Mouse (Mus musculus) right cerebral cortex, postnatal 4 days (tissue): Measurements from ENCODE around the gene Pigo.

Experiments
- DNase-seq: peaks from one replicate; pipeline ENCODE4 v3.0.0-alpha.2; 2022

Pigo gene

DNA sequence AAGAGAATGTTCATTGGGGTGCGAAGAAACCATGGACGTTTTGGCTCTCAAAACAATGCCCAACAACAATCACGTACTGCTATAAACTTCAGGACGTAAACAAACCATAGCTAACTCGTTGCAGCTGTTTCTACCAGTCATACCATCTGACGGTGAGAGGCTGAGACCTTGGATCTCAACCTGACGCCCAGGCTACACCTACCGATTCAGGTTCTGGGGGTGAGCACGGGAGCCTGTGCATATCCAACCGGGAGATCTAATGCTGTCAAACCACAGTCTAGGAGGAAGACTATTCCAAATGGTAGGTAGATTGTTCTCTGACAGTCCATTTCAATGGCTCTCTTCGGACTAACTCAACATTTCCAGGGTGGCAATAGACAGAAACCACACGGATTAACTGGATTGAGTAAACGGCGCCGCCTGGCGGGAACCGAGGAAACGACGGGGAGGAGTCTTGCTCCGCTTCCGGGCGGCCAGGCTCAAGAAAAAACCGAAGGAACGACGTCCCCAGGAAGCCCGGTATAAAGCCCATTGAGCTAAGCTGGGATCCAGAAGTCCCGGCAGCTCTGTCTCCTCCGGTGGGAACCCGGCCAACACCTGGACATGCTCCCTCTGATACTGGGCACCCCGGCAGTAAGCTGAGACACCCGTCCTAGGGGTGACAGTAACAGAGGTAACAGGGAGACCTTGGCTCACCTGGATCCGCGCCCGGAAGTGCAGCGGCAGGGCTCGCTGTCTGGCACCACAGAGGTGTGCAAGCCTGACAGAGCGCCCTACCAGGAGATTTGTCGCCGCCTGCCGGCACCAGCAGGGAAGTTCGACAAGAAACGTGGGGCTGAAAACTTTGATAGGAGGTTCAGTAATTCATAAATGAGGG, at the start of gene Pigo:
Pigo (minus strand) TSS at position 736 of the 877 bp plus-strand sequence.
- DNase-seq = peak; percentile 98

DNA sequence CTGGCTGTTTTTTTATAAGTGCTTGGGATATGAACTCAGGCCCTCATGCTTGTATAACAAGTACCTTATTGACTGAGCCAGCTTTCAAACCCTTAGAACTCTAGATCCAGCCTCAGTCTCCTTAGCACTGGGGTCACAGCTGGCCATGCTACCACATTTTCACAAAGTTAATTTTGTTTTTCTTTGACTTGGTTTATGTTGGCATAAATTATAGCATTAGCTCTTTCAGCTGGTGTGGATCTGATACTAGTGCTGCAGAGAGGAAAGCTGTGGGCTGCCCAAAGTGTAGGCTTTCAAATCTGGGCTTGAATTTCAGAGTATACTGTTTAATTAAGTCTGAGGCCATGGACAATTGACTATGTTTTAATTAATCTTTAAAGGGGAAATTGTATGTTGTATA, 49.3 kb upstream of the Pigo start:
- DNase-seq = no peak

DNA sequence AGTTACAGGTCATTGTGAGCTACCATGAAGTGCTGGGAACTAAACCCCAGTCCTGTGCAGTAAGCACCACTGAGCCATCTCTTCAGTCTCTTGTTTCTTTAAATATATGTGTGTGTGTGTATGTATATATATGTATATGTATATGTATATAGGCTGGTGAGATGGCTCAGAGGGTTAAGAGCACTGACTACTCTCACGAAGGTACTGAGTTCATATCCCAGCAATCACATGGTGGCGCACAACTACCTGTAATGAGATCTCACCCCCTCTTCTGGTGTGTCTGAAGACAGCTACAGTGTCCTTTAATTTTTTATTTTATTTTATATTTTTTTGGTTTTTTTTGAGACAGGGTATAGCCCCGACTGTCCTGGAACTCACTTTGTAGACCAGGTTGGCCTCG, 39.9 kb upstream of the Pigo start:
- DNase-seq = no peak

DNA sequence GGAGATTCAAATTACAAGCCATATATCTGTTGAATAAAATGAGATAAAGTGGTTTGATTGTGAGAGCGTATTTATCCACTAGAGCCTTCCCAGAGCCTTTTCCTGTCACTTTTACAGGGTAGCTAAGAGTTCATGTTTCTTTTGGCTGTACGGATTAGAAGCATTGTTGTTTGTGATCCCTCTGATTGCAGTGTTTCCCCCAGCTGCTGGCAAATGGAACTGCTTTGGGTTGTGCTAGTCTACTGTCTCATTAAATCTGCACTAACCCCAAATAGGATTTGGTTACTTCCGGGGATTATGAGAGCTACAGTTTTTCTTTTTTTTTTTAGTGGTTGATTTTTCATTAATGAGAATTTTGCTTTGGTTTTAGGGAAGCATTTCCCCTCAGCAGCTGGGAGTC, 34.7 kb upstream of the Pigo start:
- no peak for DNase-seq

DNA sequence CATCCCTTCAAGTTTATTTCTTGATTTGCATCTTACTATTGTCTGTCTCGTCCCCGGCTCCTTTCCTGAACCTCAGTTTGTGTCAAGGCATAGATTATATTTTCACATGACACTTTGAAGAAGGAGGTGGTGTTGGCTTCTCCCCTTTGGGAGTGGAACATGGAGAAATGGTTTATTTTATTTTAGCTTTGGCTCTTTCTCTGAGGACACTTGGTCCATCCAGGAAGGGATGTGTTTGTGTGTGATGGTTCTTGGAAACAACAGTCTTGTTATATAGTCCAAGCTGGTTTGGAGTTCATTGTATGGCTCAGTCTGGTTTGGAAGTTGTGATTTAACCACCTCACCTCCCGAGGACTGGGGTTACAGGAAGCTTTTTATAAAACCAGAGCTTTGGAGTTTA, 34.1 kb upstream of the Pigo start:
- no peak for DNase-seq

DNA sequence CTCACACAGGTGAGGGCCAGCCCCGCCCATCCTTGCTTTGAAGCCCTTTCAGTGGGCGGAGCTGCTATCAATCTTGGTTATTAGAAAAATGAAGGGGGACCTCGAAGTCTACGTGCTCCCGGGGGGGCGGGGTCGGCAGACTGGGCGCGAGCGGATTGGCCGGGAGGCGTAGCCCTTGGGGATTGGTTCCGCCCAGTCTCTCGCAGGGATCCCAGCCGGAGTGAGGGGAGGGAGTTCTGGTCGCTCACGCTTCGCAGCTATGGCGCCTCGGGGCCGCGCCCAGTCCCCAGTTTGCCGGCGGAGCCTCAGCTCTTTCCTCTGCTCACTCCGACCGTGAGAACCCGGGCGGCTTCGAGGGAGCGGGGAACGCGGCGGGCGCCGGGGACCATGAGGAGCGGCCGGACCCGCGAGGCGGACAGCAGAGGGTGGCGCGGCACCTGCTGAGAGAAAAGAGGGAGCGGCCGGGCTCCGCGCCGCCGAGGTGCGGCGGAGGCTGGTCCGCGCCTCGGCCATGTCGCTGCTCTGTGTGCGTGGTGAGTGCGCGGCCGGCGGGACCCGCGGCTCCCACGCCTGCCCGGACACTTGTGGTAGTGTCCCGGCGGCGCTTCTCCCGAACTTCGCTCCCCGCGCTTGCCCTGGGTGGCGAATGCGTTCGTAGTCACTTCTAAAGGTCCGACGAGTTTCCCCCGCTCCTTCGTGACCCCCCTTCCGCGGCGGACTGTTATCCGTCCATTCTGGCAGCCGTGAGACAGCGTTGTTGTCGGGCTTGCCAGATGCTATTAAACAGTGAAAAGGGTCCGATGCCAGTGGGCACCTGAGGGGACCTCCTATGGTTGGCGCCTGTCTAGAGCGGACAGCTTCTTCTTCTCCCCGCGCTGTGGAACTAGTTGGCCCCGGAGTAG, 33.4 kb upstream of the Pigo start, which contains the start of gene Unc13b:
Unc13b (plus strand) TSS at position 201 of the 902 bp plus-strand sequence.
- DNase-seq = peak; percentile 93

DNA sequence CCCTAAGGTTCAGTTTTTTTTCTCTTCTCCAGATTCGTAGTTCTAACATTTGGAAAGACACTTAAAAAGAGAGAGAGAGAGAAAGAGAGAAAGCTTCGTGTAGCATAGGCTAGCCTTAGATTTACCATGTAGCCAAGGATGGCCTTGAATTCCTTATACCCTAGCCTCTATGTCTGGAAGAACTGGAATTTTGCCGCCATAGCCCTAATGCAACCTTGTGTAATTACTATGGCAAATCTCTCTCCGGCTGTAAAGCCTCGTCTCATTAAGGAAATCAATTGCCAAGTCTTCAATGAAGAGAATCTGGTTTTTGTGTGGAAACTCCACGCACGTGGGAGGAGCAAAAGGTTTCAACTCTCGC, 32.8 kb upstream of the Pigo start:
- no peak for DNase-seq

DNA sequence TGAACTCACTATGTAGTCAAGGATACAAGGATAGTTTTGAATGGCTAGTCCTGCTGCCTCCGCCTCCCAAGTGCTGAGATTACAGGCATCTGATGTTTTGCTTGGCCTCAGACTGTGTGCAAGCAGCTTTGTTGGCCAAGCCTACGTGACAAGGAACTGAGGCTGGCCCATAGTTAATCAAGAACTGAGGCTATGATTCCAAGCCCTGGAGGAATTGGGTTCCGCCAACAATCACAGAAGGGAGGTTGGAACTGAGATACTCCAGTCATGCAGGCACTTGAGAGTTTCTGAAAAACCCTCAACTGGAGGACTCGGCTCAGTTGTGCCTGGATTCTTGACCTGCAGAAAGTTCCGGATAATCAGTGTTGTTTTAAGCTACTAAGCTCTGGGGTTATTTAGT, 32.0 kb upstream of the Pigo start:
- DNase-seq = no peak

DNA sequence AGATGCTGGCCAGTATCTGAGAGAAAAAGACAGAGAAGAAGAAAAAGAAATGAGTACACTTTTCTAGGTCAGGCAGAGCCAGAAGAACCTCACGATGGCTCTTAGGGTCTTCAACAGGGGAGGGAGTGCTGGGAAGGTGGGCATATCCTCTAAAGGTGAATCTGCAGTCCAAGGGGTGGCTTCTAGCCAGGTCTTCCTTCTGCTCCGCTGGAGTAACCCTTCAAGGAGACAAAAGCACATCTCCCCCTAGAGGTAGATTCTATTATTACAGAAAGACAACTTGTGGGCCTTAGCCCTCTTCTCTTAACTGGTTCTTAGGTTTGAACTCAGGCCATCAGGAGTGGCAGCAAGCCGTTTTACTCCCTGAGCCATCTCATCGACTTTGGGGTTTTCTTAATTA, 27.0 kb upstream of the Pigo start:
- no peak for DNase-seq

DNA sequence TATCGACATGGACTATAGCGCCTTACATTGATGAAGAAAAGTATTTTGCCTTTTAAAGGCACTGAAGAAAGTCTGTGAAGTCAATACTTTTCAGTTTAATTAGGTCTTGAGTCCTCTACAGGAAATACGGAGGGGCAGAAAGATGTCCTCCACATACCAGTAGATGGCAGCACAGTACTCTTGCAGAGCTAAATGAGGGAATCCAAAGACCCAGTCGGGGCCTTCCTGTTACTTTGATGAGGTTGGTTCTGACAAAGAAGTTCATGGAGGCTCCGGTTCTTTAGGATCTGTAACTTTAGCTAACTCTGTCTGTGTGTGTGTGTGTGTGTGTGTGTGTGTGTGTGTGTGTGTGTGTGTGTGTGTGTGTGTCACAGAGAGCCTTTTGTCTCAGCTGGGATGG, 21.6 kb upstream of the Pigo start:
- DNase-seq = peak; percentile 55

DNA sequence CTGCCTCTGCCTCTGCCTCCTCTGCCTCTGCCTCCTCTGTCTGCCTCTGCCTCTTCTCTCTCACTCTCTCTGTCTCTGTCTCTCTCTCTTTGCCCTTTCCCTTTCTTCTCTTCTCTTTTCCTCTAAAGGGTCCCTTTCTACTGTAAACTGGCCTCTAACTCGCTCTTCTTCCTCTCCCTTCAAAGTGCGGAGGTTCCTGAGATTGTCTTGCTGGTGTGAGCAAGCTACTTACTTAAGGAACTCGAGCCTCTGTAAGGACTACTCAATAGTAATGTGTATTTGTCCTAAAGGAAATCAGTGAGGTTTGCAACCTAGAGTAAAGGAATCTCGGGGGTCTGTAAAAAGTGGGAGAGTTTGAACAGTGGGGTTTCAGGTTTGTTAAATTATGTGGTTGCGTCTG, 21.0 kb upstream of the Pigo start:
- DNase-seq = no peak

DNA sequence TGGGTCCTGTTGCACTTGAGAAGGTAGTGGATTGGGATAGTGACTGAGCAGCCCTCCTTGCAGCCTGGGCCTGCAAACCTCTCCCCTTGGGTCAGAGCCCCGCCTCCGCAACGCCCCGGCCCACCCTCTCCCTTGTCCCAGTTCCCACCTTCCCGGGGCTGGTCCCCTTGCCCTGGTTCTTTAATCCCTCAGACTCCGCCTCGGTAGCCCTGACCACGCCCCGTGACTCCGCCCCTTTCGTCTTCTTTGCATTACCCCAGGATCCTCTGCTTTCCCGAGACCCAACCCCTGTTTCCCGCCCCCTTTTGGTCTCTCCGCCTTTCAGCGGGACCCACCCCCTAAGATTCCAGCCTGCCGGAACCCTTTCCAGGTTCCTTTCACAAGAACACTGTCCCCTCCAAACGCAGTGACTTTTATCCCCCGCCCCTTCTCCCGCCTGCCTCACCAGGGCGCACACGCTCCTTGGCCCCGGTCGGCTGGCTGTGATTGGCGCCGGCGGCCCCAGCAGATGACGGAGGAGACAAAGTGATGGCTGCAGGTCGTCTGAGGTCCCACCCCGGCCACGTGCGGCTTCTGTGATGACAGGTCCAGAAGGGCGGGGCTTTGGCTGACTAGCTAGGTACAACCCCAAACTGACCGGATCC, 20.2 kb upstream of the Pigo start, which contains the start of gene Fam214b:
Fam214b (minus strand) TSS at position 562 of the 644 bp plus-strand sequence.
- DNase-seq = peak; percentile 93

DNA sequence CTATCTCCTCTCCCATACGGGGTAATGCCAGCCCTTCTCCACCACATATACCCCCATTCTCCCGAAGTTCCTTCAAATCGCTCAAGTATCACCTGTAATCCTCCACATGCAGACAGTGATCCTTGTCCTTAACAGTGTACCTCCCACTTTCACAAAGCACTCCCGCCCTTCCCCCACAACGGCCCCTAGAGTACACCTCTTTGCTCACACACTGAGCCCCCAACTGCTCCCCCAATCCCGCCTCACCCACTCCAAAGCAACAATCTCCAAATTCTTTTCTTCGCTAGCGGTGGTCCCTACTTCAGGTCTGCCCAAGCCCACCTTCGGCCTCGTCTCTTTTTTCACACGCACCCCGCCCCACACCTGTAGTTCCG, 19.7 kb upstream of the Pigo start:
- DNase-seq = no peak

DNA sequence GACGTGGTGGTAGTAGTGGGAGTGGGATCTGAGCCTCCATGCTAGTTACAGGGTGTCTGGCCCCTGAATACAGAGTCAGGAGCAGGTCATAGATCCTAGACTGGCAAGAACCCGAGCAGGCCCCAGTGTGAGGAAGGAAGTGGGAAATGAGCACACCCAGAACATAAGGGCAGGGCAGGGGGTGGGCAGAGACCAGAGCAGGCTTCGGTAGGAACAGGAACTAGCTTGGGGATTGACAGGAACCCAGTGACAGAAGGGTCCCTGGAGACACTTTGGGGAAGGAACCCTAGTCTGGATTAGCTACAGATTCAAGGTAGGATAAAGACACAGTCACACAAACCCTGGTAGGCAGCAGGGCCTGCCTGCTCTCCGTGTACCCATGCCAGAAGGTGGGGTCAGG, 19.1 kb upstream of the Pigo start:
- DNase-seq = no peak

DNA sequence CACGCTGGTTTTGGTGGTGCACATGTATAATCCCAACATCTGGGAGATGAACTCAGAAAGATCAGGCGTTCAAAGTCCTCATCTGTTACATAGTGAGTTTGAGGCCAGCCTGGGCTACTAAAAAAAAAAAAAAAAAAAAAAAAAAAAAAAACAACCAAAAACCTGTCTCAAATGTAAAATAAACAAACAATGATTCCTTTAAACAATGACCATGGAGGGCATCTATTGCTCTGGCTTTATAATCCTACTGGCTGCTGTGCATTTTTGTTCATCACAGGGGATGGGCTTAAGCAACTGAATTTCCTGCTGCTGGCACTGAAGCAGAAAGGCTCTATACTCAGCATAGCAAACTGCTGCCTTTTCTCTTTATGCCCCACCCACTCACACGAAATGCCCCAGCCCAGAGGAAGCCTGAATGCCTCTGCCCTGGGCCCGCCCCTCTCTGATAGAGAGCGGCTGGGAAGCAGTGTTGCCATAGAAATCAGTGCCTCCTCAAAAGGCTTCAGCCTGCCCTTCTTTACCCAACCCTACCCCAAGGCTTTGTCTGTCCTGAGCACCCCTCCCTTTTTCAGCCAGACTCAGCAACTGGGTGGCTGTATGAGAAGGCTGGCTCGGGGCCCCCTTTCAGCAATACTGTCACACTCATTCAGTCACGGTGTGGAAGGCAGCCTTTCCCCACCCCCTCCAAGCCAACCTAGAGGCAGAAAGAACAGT, 18.2 kb upstream of the Pigo start:
- DNase-seq = peak; percentile 56

DNA sequence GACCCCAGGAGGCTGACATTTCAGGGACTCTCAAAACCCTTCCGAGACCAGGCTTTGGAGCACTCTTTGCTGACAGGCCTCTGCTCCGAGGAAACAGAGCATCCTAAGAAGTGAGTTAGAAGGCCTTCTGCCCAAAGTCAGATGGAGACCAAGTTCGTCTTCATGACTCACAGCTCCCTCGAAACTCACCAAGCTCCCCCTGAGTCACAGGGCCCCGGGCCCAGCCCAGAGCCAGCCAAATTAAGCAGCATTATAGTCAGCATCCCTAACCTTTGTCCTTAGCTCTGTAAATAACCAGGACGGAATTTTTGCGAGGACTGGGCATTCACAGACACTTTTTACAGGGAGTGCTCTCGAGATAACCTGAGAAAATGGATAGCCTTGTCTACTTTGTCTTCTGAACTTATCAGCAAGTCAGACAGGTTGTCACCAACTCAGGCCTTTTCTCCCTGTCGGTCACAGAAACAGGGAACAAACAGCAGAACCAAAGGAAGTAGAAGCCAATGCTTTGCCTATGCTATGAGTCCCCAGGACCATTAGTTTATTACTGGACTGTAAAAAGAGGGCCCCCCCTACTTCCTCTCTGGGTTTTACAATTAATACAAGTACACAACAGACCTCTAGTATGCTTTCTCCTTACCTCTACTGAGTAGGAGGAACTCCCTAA, 15.4 kb upstream of the Pigo start:
- DNase-seq = no peak

DNA sequence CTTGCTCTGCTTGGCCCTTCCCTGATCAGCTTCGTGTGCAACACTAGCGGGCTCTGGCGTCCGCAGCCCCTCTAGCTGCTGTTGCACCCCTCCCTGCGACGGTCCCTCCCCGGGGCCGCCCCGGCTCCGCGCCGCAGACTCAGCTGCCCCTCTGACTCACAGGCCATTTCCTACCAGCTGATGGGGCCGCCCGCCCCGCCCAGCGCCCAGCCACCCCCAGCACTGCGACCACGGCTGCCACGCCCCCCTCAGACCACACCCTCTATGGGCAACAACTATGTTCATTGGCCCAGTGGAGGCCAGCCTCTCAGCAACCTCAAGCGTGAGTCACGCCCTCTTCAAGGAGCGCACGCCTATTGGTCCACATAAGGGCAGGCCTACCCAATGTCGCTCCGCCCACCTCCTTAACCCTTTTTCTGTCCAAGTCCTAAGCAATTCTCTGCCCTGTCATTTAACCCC, 14.5 kb upstream of the Pigo start:
- peak; percentile 89 for DNase-seq

DNA sequence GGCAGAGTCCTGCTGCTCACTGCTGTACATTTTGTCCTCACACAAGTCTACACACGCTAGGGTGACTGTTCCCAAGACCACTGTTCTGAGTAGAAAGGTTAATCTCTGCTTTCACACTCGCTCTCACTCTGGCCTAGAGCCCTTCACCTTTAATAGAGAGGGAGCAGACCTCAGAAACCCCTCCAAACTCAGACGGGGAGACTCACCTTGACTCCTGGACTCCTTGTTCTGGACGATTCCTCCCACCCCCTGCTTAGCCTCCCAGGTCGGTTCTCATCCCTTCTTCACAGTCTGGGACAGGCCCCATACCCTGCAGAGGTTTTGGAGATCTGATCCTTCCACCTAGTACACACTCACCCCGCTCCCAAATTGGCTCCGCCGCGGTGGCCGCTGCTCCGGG, 14.0 kb upstream of the Pigo start:
- DNase-seq = no peak

DNA sequence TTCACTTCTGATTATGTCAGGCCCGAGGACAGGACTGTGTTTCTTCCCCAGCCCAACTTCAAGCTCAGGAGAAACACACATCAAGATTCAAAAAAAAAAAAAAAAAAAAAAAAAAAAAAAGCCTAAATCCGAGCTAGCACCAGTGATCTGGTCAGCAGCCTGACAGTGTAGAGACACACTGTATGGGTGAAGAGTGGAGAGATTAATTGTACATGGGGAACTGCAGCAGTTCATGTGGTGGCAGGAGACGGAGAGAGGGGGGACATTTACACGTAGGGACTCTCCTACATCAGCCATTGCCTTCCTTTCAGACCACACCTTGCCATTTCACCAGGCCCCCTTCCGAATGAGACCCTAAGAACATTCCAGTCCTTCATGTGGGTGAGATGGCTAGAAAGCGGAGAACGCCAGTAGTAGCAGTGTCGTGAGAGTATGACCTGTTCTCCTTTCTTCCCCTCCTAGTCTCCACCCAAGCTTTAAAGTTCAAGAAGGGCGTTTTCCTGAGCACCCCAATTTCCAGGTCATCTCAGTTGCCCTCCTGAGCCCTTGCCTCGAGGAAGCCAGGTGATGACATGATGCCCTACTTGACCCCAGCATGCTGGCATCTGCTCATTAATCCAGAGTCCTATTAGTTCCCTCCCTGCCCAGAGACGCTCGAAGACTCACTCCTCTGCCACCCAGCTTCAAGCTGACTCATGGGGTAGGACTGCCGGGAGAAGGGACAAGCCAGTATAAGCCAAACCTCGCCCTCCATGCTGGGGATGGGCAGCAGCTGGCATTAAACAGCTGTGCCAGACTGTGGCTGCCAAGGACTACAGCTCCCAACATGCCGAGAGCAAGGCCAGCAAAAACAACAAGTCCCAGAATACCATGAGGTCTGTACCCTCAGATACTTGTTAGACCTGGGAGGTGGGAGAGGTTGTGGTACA, 13.2 kb upstream of the Pigo start:
- no peak for DNase-seq

DNA sequence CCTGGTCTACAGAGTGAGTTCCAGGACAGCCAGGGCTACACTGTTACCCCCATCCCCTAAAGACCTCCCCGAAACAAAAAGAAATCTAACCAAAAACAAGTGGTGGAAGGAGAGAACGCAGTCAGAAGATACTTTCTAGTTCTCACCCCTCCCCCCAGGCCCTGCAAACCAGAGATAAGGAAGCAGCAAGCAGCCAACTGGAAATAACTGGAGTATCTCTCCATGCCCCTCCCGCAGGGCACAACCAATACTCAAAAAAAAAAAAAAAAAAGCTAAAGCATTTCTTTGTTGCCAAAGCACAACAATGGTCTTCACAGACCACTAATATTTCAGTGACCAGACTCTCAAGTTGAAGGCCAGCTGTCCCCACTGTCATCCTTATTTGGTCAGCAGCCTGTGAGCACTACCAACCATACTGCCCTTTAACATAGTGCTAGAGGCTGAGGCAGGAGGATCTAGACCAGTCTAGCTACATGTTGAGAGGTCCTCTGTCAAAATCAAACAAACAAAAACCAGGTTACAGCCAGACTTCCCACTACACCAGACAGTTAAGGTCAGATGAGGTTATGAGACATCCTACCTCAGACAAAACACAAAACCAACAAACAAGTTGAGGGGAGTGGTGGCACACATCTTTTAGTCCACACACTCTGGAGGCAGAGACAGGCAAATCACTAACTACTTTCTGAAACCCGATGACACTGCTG, 12.4 kb upstream of the Pigo start:
- DNase-seq = no peak
